ENCODE assay signal across 16 mouse cellular contexts in the genomic region with DNA sequence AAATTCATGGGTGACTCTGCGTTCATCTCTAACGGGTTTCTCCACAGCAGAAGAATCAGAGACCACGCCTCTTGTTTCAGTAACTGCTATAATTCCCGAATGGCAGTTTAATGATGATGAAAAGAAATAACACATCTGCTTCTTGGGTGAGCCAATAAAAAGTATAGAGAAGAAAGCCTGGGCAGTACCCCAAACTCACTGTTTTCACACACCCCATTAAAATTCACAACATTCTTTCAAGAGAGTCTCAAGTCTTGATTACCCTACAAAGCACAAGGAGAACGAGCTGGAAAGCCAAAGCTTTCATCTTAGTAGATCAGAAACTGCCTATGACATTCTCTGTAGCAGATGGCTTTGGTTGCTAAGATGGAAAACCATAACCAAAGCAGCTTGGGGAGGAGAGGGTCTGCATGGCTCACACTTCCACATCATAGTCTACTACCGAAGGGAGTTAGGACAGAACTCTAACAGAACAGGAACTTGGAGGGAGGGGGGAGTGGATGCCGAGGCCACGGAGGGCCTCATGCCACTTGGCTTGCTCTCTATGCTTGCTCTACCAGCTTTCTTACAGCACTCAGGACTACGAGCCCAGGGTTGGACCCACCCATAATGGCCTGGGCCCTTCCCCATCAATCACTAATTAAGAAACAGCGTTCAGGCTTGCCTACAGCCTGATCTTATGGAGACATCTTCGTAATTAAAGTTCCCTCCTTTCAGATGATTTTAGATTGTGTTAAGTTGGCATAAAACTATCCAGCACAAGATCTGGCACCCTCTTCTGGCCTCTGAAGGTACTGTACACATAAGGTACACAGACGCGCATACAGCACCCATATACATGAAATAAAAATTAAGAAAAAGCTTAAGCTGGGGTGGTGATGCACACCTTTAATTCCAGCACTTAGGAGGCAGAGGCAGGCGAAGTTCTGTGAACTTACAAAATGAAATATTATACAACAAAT. TPM values are rescaled to one million over a fixed set of nuclear protein-coding genes. Genes with fewer than 3 reads are reported as not detected.
DNase-seq lines count a peak whose midpoint lies in the region; ATAC-seq lines count a peak whose summit lies in the region.
"Had no signal": no experiment of that assay in that cellular context is flagged by ENCODE, and none has a peak within 500 bp of the region (broad histone marks: within the 10 kb centered on the region; RNA-seq: fewer than 3 reads in every experiment).

No protein-coding gene starts in this region.

- H3K4me2 ChIP-seq in kidney, embryonic 15.5 days = no peak overlapping the region
- no peak overlapping the region for H3K4me2 ChIP-seq in midbrain, embryonic 11.5 days
- H3K4me2 ChIP-seq in midbrain, embryonic 16.5 days (ENCODE audit: low read length) = no peak overlapping the region
- H3K4me2 ChIP-seq: embryonic facial prominence, embryonic 12.5 days; forebrain, embryonic 12.5 days; liver, embryonic 11.5 days had no signal

- H3K36me3 ChIP-seq in kidney, embryonic 15.5 days = peaks cover 41% of the 10 kb centered on the region
- H3K36me3 ChIP-seq in midbrain, embryonic 11.5 days (ENCODE audit: control insufficient read depth, insufficient read depth, low read length) = no peaks in the 10 kb centered on the region; the same call in 1 of the 2 replicates
- H3K36me3 ChIP-seq in midbrain, embryonic 16.5 days (ENCODE audit: control insufficient read depth, insufficient read depth, low read length) = peaks cover 7% of the 10 kb centered on the region; the same call in 1 of the 2 replicates

- H3K4me3 ChIP-seq in kidney, embryonic 15.5 days (replicated peaks) = no peak overlapping the region
- H3K4me3 ChIP-seq in midbrain, embryonic 11.5 days (ENCODE audit: low read depth, low read length) = no peak overlapping the region
- H3K4me3 ChIP-seq in midbrain, embryonic 16.5 days (ENCODE audit: low read depth, low read length) = no peak overlapping the region
- H3K4me3 ChIP-seq: embryonic facial prominence, embryonic 12.5 days; forebrain, embryonic 12.5 days had no signal

- no peaks in the 10 kb centered on the region for H3K27me3 ChIP-seq in kidney, embryonic 15.5 days
- H3K27me3 ChIP-seq in midbrain, embryonic 11.5 days (ENCODE audit: control insufficient read depth, insufficient read depth, low read length) = no peaks in the 10 kb centered on the region
- no peaks in the 10 kb centered on the region for H3K27me3 ChIP-seq in midbrain, embryonic 16.5 days (ENCODE audit: control insufficient read depth, insufficient read depth, low read depth, low read length)
- H3K27me3 ChIP-seq: embryonic facial prominence, embryonic 12.5 days; forebrain, embryonic 12.5 days had no signal

- peak; percentile 55 for ATAC-seq in kidney, embryonic 15.5 days (replicated peaks; ENCODE audit: low FRiP score)
- no peak for ATAC-seq in midbrain, embryonic 11.5 days (ENCODE audit: low FRiP score)
- no peak for ATAC-seq in midbrain, embryonic 16.5 days
- peak; percentile 42; the same call in 1 of the 2 replicates for ATAC-seq in megakaryocyte progenitor cell, adult 5-6 weeks (replicated peaks; ENCODE audit: poor library complexity)

- peak overlapping the region; percentile 86 for H3K27ac ChIP-seq in kidney, embryonic 15.5 days
- no peak overlapping the region for H3K27ac ChIP-seq in midbrain, embryonic 11.5 days (ENCODE audit: low read depth, low read length)
- no peak overlapping the region for H3K27ac ChIP-seq in midbrain, embryonic 16.5 days (ENCODE audit: low read length)
- H3K27ac ChIP-seq: embryonic facial prominence, embryonic 12.5 days; forebrain, embryonic 12.5 days had no signal

- no peak for DNase-seq in kidney, postnatal 10 days
- DNase-seq in midbrain, embryonic 11.5 days (ENCODE audit: low spot score, missing footprints) = peak; percentile 71
- peak; percentile 39 for DNase-seq in R1 (ENCODE audit: low read depth, low spot score)
- no peak for DNase-seq in spleen, adult 12 weeks (ENCODE audit: low spot score)
- DNase-seq: cerebellum, postnatal 14 days; gastrocnemius, postnatal 14 days; heart, postnatal 36 days; kidney, adult 18-20 months; midbrain, embryonic 14.5 days had no signal

- no peaks in the 10 kb centered on the region for H3K4me1 ChIP-seq in kidney, embryonic 15.5 days
- H3K4me1 ChIP-seq in midbrain, embryonic 11.5 days (ENCODE audit: control insufficient read depth, insufficient read depth, low read length) = no peaks in the 10 kb centered on the region
- no peaks in the 10 kb centered on the region for H3K4me1 ChIP-seq in midbrain, embryonic 16.5 days (ENCODE audit: control insufficient read depth, insufficient read depth, low read length)
- H3K4me1 ChIP-seq: forebrain, embryonic 12.5 days had no signal

- H3K9ac ChIP-seq in kidney, embryonic 15.5 days = no peak overlapping the region
- H3K9ac ChIP-seq in midbrain, embryonic 11.5 days (ENCODE audit: low read length) = no peak overlapping the region
- H3K9ac ChIP-seq in midbrain, embryonic 16.5 days (ENCODE audit: low read depth, low read length) = no peak overlapping the region
- H3K9ac ChIP-seq: embryonic facial prominence, embryonic 12.5 days; forebrain, embryonic 12.5 days had no signal

- 68% methylated on average over 14 of the region's 14 CpGs for WGBS in kidney, embryonic 15.5 days
- WGBS in midbrain, embryonic 11.5 days = 92% methylated on average over 14 of the region's 14 CpGs
- WGBS in midbrain, embryonic 16.5 days = 93% methylated on average over 14 of the region's 14 CpGs

- H3K9me3 ChIP-seq in kidney, embryonic 15.5 days (replicated peaks) = no peaks in the 10 kb centered on the region
- H3K9me3 ChIP-seq in midbrain, embryonic 11.5 days (ENCODE audit: control insufficient read depth, low read length) = no peaks in the 10 kb centered on the region
- no peaks in the 10 kb centered on the region for H3K9me3 ChIP-seq in midbrain, embryonic 16.5 days (replicated peaks; ENCODE audit: control insufficient read depth, low read length, poor library complexity, severe bottlenecking)
- H3K9me3 ChIP-seq: embryonic facial prominence, embryonic 12.5 days; forebrain, embryonic 12.5 days; G1E had no signal

RNA-seq across cellular contexts. Expression of gene Nexn, which starts 34.5 kb away (rescaled TPM):
- 11.3 and 12.4 TPM in 2 replicates for polyA plus RNA-seq in kidney, embryonic 15.5 days (2015; fragmentation: Nextera tagmentation; extraction: Ambion mirVana)
- polyA plus RNA-seq in midbrain, embryonic 11.5 days (2014; fragmentation: Nextera tagmentation; extraction: Ambion mirVana) = 2.6 and 4.2 TPM in 2 replicates
- 1.8 TPM in 2 replicates for polyA plus RNA-seq in midbrain, embryonic 16.5 days (2015; fragmentation: Nextera tagmentation; extraction: Ambion mirVana)
- not detected in 2 replicates for total RNA-seq in megakaryocyte progenitor cell, adult 5-6 weeks (2015)
- total RNA-seq in megakaryocyte progenitor cell, adult 5-6 weeks (2017) = not detected in 2 replicates
- polyA plus RNA-seq: G1E had no signal

RNA-seq across cellular contexts. Expression of gene Miga1, which starts 39.5 kb away (rescaled TPM):
- 17.9 and 18.7 TPM in 2 replicates for polyA plus RNA-seq in kidney, embryonic 15.5 days (2015; fragmentation: Nextera tagmentation; extraction: Ambion mirVana)
- polyA plus RNA-seq in midbrain, embryonic 11.5 days (2014; fragmentation: Nextera tagmentation; extraction: Ambion mirVana) = 19.3 and 21.8 TPM in 2 replicates
- 18.4 and 19.3 TPM in 2 replicates for polyA plus RNA-seq in midbrain, embryonic 16.5 days (2015; fragmentation: Nextera tagmentation; extraction: Ambion mirVana)
- 20.4 and 22.3 TPM in 2 replicates for total RNA-seq in megakaryocyte progenitor cell, adult 5-6 weeks (2015)
- total RNA-seq in megakaryocyte progenitor cell, adult 5-6 weeks (2017) = 25.9 and 36.1 TPM in 2 replicates

RNA-seq across cellular contexts. Expression of gene Usp33, which starts 45.6 kb away (rescaled TPM):
- 39.2 and 40.3 TPM in 2 replicates for polyA plus RNA-seq in kidney, embryonic 15.5 days (2015; fragmentation: Nextera tagmentation; extraction: Ambion mirVana)
- 65.6 and 73.2 TPM in 2 replicates for polyA plus RNA-seq in midbrain, embryonic 11.5 days (2014; fragmentation: Nextera tagmentation; extraction: Ambion mirVana)
- 99.6 and 102 TPM in 2 replicates for polyA plus RNA-seq in midbrain, embryonic 16.5 days (2015; fragmentation: Nextera tagmentation; extraction: Ambion mirVana)
- total RNA-seq in megakaryocyte progenitor cell, adult 5-6 weeks (2015) = 23.5 and 35.7 TPM in 2 replicates
- total RNA-seq in megakaryocyte progenitor cell, adult 5-6 weeks (2017) = 48.4 and 83.5 TPM in 2 replicates

Comparison
In these comparisons a context has a peak if more than half of its experiments do, and no peak if none do; other contexts are left out.
1. ATAC-seq: peak in kidney, embryonic 15.5 days (single experiment) and megakaryocyte progenitor cell, adult 5-6 weeks (single experiment); none in midbrain, embryonic 11.5 days (single experiment) and midbrain, embryonic 16.5 days (single experiment).
2. DNase-seq: peak in midbrain, embryonic 11.5 days (single experiment) and R1 (single experiment); none in kidney, postnatal 10 days (single experiment) and spleen, adult 12 weeks (single experiment).